Mouse (Mus musculus): ENCODE measurements around the gene Serpina1a.
A peak's percentile ranks its signal among the peaks of the same experiment; 100 is the strongest.
"Not testable (repeated sequence)": the region's sequence is repeated elsewhere in the genome, so short reads cannot be mapped to it uniquely, and the experiment has no call there.

Gene Serpina1a

DNA sequence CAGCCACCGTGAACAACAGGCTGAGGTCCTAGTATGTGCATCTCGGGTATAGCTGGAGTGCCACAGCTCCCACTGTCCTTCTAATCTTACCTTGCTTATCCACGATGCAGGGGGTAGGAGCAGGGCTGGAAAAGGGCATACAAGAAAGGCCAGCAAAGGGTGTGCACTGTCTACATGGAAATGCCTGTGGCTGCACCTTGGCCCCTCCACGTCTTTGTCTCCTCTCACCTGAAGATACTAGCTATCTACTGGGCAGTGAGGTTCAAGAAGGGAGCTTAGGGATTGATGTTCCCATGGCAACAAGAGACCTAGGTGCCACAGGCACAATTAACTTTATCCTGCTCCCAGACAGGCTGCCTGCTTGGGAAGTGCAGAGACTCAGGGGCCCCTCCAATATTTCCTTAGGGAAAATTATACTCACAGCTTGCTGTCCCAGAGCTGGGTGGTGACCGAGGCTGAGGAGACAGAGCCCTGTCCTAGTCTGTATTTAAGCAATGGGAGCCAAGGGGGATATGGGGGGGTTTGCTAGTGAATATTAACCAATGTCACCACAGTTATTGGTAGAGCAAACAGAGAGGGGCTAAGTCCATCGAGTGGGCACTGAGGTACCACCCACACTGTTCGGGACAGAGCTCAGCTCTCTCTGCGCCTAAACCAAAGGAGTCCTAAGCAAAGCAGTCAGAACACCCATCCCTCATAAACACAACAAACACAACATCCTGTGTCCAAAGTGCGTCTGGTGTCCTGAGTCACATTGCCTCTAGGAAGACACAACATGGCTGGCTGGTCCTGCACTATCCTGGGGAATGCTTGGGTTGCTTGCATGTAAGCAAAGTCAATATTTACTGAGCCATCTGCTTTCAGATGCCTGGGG, at the start of gene Serpina1a:
Gene Serpina1a (minus strand): TSS at position 462 of the 874 bp plus-strand sequence.
- DNase-seq = not testable (repeated sequence)

DNA sequence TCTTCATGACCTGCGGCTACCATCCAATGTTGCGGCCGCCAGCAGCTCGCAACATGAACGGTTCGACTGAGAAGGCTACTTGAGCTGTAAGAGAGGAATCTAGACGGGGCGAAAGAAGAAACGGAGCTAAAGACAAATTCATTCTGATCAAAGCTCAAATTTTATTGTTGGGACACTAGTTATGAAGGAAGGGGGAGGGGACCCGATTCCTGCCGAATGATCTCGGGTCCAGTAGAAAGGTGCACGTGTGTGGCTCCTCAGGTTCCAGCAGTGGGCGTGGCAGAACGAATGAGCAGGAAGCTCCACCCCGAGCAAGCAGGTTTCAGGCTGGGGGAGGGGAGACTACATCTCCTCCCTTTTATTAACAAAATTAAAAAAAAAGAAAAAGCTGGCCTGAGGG, 45.8 kb upstream of the Serpina1a start:
- DNase-seq = not testable (repeated sequence)

DNA sequence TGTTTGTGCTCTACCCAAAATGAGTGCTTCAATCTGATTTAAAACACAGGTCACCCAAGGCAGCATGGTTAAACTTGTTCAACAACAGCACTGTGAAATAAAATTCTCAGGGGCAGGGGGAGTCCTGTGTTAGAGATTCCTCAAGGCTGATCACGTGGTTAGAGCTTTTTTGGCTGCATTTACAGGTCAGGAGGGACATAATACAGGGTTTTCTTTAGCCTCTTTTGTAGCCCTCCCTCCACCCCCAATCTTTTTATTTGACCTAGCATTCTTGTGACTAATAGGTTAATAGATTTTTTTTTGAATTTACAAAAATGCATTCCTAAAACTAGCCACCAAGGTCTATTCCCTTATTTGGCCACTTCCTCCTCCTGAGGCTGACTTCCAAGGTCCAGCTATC, 44.4 kb upstream of the Serpina1a start:
- not testable (repeated sequence) for DNase-seq

DNA sequence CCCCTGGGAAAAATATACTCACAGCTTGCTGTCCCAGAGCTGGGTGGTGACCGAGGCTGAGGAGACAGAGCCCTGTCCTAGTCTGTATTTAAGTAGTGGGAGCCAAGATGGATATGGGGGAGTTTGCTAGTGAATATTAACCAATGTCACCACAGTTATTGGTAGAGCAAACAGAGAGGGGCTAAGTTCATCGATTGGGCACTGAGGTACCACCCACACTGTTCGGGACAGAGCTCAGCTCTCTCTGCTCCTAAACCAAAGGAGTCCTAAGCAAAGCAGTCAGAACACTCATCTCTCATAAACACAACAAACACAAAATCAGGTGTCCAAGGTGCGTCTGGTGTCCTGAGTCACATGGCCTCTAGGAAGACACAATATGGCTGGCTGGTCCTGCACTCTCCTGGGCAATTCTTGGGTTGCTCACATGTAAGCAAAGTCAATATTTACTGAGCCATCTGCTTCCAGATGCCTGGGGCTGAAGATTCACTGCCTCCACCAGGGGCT, 41.5 kb upstream of the Serpina1a start, which contains the start of gene Serpina1c:
Gene Serpina1c (minus strand): TSS at position 51 of the 504 bp plus-strand sequence.
- DNase-seq = not testable (repeated sequence)

GRCm38 (mm10) chr12:103901929-103902328, 38.6 kb upstream of the Serpina1a start:
- DNase-seq = peak; percentile 11 to 28

- not testable (repeated sequence) for DNase-seq
These were observed 3.5 kb upstream of the Serpina1a start for GRCm38 (mm10) chr12:103866873-103867272.

DNA sequence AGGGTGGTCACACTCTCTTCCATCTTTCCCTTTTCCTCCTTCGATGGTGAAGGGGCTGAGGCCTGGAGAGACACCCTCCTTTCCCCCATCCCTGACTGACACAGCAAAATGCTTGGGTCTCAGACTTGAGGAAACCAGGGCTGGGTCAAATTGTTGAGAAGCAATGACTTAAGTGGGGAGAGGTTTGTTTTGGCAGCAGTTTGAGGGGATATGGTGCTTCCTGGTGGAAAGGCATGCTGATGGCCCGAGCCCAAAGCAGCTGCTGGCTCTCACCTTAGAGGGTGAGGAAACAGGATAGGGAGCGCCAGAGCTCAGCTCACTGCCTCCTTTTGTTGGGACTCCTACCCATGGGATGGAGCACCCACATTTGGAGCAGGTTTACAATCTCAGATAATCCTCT, 2.4 kb downstream of the Serpina1a start:
- DNase-seq = peak; percentile 4 to 17

GRCm38 (mm10) chr12:103860571-103860970, 2.8 kb downstream of the Serpina1a start:
- peak in 1 of 2 experiments; percentile 12 for DNase-seq

GRCm38 (mm10) chr12:103859584-103859983, 3.8 kb downstream of the Serpina1a start:
- DNase-seq = peak in 1 of 2 experiments; percentile 4

DNA sequence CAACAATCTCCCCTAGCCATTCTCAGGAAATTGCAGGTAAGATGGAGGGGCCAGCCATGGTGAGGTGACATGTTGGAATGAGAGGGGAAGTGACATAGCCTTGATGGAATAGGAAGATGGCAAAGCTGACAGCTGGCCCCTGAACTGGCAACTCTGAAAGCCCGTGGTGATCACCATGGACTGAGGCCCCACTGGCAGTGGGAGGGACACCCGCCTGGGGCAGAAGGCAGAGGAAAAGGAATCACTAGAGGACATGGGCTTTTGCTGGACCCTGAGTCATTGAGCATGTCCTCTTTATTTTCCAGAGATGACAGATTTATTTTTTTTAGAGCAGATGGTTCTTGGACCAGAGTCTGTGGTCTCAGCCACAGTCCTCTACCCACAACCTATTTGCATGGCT, 10.3 kb downstream of the Serpina1a start:
- DNase-seq = not testable (repeated sequence)

DNA sequence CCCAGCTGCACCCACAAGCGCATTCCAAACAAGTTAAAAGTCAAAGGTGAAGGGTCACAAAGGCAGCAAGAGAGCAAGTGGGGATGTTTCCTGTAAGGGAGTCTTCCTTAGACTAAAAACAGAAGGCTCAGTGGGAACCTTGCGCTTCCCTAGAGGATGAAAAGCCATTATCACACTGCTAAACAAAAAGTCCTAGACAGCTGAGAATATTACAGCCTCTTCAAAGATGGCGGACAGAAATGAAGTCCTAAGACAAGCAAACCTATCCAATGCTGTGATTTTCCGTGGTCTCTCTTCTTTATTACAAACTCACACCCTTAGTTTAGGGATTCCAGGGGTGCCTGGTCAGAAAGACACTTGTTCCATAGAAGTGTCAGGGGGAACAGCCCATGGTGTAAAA, 33.1 kb downstream of the Serpina1a start, which contains the start of gene Serpina1b:
Gene Serpina1b (minus strand): TSS at position 101 of the 400 bp plus-strand sequence.
- not testable (repeated sequence) for DNase-seq

- not testable (repeated sequence) for DNase-seq
These were observed 35.5 kb downstream of the Serpina1a start for GRCm38 (mm10) chr12:103827661-103828372.

- peak; percentile 39 to 47 for DNase-seq
These were observed 39.5 kb downstream of the Serpina1a start for GRCm38 (mm10) chr12:103823826-103824225.
